Mouse (Mus musculus): Measurements from ENCODE around the gene Akr1c20. TPM values are rescaled to one million over a fixed set of nuclear protein-coding genes. Genes with fewer than 3 reads are reported as not detected.

The Akr1c20 gene
- polyA plus RNA-seq (2015; fragmentation: Nextera tagmentation; extraction: Ambion mirVana): not detected in 2 replicates

DNA sequence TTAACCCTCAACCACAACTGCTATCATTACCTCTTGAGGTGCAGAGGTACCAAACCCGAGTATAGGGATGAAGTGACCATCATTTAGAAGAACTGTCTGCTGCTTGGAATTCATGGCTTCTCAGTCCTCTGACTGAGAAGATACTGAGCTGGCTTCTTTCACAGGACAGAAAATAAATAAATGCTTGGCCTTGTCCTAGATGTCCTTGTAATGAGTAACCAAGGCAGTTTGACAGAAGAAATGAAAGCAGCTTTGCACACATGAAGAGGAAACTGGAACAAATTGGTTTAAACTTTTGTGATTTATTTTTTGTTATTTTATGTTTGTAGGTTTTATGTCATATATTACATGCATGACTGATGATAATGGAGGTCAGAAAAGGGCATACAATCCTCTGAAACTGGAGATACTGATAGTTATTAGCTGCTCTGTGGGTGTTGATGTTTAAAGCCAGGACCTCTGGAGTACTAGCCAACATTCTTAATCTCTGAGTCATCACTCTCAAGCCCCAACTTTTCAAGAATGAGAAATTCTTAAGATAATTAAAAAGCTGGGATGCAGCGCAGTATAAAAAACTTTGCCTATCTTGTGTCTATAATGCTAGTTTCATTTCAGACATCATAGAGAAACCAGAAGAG, at the start of gene Akr1c20:
Gene Akr1c20 (minus strand): TSS at position 145 of the 638 bp plus-strand sequence.
- no peaks in the 10 kb centered on the region for H3K4me1 ChIP-seq

DNA sequence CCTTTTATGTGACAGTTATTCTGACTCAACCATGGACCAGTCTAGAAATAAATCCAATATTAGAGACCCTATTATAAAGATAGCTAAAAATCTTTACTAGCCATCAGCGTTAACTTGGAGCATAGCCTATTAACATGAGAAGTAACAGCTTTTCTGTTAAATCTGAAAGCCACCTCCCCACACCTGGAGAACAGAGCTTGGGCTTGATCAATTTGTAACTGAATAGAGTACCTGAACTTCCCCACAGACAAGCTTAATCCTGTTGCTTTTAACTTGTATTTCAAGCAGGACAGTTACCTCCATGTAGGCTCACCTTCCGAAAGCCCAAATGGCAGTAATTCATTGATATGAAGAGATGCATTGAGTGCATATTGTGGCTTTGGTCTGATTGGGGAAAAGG, 42.9 kb upstream of the Akr1c20 start:
- ATAC-seq (ENCODE audit: insufficient number of reproducible peaks, low FRiP score, low TSS enrichment, low read depth): no peak
- Histone ChIP-seq H3K4me2 (replicated peaks) (no peak overlapping the region), H3K9me3 (replicated peaks) (no peaks in the 10 kb centered on the region), H3K27me3 (no peaks in the 10 kb centered on the region), H3K9ac (no peak overlapping the region), H3K4me3 (replicated peaks) (no peak overlapping the region), H3K36me3 (no peaks in the 10 kb centered on the region), H3K4me1 (no peaks in the 10 kb centered on the region), H3K27ac (replicated peaks) (no peak overlapping the region)
- WGBS: 84% methylated on average over 2 of the region's 2 CpGs

More for the DNA sequence above, at the start of gene Akr1c20:
- no peaks in the 10 kb centered on the region for H3K9me3 ChIP-seq (replicated peaks)
- no peaks in the 10 kb centered on the region for H3K27me3 ChIP-seq
- no peak within 1 kb of the TSS for H3K9ac ChIP-seq
- 78% methylated on average over 2 of the region's 2 CpGs for WGBS
- no peak within 1 kb of the TSS for H3K4me3 ChIP-seq (replicated peaks)
- no peak within 1 kb of the TSS for H3K27ac ChIP-seq (replicated peaks)
- no peak within 1 kb of the TSS for H3K4me2 ChIP-seq (replicated peaks)
- no peaks in the 10 kb centered on the region for H3K36me3 ChIP-seq
- ATAC-seq (ENCODE audit: insufficient number of reproducible peaks, low FRiP score, low TSS enrichment, low read depth): no peak

DNA sequence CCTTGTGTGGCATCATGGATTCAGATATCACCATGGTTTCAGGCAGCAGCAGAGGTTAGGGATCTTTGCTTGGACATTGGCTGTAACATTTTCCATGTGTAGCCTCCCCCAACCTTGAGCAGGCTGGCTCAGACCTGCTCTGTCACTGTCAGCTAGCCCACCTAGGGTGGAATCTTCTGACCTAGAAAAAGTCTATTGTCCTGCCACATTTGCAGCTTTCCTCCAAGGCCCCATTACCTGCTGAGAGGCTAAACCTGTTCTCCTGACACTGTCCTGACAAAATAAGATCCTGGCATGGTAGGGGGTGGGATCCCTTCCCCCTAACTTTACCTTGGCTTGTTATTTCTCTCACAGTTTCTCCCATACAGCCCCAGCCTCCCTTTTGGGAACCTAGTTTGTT, 37.4 kb upstream of the Akr1c20 start:
- H3K9me3 ChIP-seq (replicated peaks): no peaks in the 10 kb centered on the region
- no peaks in the 10 kb centered on the region for H3K4me1 ChIP-seq
- no peak overlapping the region for H3K27ac ChIP-seq (replicated peaks)
- H3K9ac ChIP-seq: no peak overlapping the region
- no peak overlapping the region for H3K4me2 ChIP-seq (replicated peaks)
- no peaks in the 10 kb centered on the region for H3K27me3 ChIP-seq
- H3K36me3 ChIP-seq: no peaks in the 10 kb centered on the region
- no peak overlapping the region for H3K4me3 ChIP-seq (replicated peaks)
- ATAC-seq (ENCODE audit: insufficient number of reproducible peaks, low FRiP score, low TSS enrichment, low read depth): no peak

DNA sequence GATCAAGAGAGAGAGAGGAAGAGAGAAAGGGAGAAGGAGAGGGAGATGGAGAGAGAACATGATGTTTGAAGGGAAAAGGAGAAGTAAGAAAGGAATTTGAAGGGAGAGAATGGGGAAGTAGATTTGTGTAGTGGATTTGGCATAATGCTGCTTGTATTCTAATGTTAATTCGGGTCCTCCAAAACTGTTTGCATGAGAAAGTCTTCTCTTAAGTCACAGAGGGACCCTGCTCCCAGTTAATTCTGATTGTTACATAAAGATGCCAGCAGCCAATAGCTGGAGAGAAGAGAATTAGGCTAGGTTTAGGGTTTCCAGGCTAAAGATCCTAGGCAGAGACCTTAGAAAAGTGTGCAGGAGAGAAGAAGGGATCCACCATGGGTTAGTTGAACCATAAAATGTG, 36.0 kb upstream of the Akr1c20 start:
- 54% methylated on average over 1 of the region's 1 CpGs for WGBS
- no peaks in the 10 kb centered on the region for H3K36me3 ChIP-seq
- H3K4me3 ChIP-seq (replicated peaks): no peak overlapping the region
- no peak overlapping the region for H3K4me2 ChIP-seq (replicated peaks)
- no peaks in the 10 kb centered on the region for H3K4me1 ChIP-seq
- ATAC-seq (ENCODE audit: insufficient number of reproducible peaks, low FRiP score, low TSS enrichment, low read depth): no peak
- H3K27me3 ChIP-seq: no peaks in the 10 kb centered on the region
- H3K9me3 ChIP-seq (replicated peaks): no peaks in the 10 kb centered on the region
- H3K27ac ChIP-seq (replicated peaks): no peak overlapping the region
- no peak overlapping the region for H3K9ac ChIP-seq

DNA sequence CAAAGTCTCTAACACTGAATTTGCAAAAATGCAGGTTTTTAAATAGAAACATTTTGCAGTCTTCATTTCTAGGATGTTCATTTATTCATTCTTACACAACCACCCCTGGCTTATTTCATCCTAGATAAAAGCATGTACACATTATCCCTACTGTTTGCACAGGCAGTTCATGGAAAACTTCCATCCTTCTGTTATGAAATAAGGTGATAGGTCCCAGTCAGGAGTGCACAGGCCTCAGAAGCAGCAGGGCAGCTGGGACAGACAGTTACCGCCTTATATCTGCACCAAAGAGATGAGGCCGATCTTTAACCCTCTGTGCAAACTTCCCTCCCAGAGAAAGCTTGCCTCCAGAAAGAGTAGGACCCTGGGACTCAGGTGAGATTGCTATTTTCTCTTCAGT, 8.3 kb downstream of the Akr1c20 start:
- Histone ChIP-seq H3K36me3 (no peaks in the 10 kb centered on the region), H3K27me3 (no peaks in the 10 kb centered on the region), H3K4me2 (replicated peaks) (no peak overlapping the region), H3K4me1 (no peaks in the 10 kb centered on the region), H3K4me3 (replicated peaks) (no peak overlapping the region), H3K9me3 (replicated peaks) (no peaks in the 10 kb centered on the region), H3K27ac (replicated peaks) (no peak overlapping the region), H3K9ac (no peak overlapping the region)
- ATAC-seq (ENCODE audit: insufficient number of reproducible peaks, low FRiP score, low TSS enrichment, low read depth): no peak
- WGBS: 85% methylated on average over 2 of the region's 2 CpGs

DNA sequence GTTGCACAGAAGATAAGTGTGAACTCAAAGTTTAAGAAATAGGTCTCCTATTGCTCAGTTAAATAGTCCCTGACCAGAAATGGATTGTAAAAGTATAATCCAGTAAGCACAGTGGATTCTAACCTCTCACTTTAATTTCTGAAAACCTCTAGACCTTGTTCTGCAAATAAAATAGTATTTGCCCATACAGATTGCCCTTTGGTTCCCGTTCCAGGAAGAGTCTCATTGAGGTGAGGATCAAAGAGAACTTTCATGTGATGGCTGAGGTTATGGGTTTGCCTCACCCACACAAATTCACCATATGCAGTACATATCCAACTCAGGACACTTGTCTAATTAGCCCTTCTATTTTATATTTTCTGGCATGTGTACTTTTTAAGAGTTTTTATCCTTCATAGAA, 55.2 kb downstream of the Akr1c20 start:
- no peaks in the 10 kb centered on the region for H3K9me3 ChIP-seq (replicated peaks)
- H3K4me2 ChIP-seq (replicated peaks): no peak overlapping the region
- no peak overlapping the region for H3K9ac ChIP-seq
- no peak overlapping the region for H3K4me3 ChIP-seq (replicated peaks)
- WGBS: 63% methylated on average over 1 of the region's 1 CpGs
- H3K36me3 ChIP-seq: no peaks in the 10 kb centered on the region
- no peak for ATAC-seq (ENCODE audit: insufficient number of reproducible peaks, low FRiP score, low TSS enrichment, low read depth)
- no peaks in the 10 kb centered on the region for H3K4me1 ChIP-seq
- H3K27ac ChIP-seq (replicated peaks): no peak overlapping the region
- H3K27me3 ChIP-seq: no peaks in the 10 kb centered on the region

DNA sequence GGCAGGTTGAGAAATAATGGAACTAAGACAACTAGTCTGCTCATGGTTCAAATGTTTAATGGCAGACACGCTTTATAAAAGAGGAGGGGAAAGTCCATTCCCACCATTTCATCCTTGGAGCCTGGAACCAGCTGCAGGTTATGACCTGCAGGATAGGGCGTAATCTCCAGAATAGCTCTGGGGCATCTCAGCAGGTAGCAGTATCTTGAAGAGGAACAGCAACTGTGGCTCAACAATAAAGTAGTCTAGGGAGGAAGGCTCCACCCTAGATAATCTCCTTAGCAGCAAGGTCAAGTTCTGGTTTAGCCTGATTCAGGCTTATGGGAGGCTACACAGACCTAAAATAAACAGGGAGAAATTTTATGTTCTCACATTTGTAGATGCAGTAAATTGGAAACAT, 57.5 kb downstream of the Akr1c20 start:
- Histone ChIP-seq H3K27me3 (no peaks in the 10 kb centered on the region), H3K27ac (replicated peaks) (no peak overlapping the region), H3K36me3 (no peaks in the 10 kb centered on the region), H3K4me1 (no peaks in the 10 kb centered on the region), H3K9ac (no peak overlapping the region), H3K9me3 (replicated peaks) (no peaks in the 10 kb centered on the region), H3K4me3 (replicated peaks) (no peak overlapping the region), H3K4me2 (replicated peaks) (no peak overlapping the region)
- ATAC-seq (ENCODE audit: insufficient number of reproducible peaks, low FRiP score, low TSS enrichment, low read depth): no peak
- 81% methylated on average over 2 of the region's 2 CpGs for WGBS

Other genes with a start within 250 kb of the Akr1c20 start
- not detected in 2 replicates for gene Akr1c12, start 243.9 kb downstream of the Akr1c20 start, polyA plus RNA-seq (2015; fragmentation: Nextera tagmentation; extraction: Ambion mirVana)
- gene Akr1c6, start 89.0 kb downstream of the Akr1c20 start, polyA plus RNA-seq (2015; fragmentation: Nextera tagmentation; extraction: Ambion mirVana): not detected in 2 replicates
- 0.16 TPM in 1 of 2 replicates, not detected in the other for gene Akr1c21, start 50.7 kb upstream of the Akr1c20 start, polyA plus RNA-seq (2015; fragmentation: Nextera tagmentation; extraction: Ambion mirVana)
- 36.4 and 41.8 TPM in 2 replicates for gene Akr1e1, start 85.8 kb upstream of the Akr1c20 start, polyA plus RNA-seq (2015; fragmentation: Nextera tagmentation; extraction: Ambion mirVana)